Mouse (Mus musculus) limb, embryonic 14.5 days (tissue): ENCODE data around the gene Ldb3. TPM values are rescaled to one million over a fixed set of nuclear protein-coding genes. Genes with fewer than 3 reads are reported as not detected.

Experiments
- ATAC-seq: fragments of 200-750 bp; cut with Nextera tagmentation; 2 replicates; pipeline ENCODE4 v1.8.0; 2017; ENCODE audit warnings: low read depth, moderate number of reproducible peaks, moderate TSS enrichment; ENCODE audit not compliant: low FRiP score
- DNase-seq: peaks from one replicate; pipeline ENCODE4 v3.0.0-alpha.2; 2015; ENCODE audit warnings: low spot score
- H3K27ac ChIP-seq: fragments of 300-500 bp; sonication (generic); replicated peaks from 2 replicates; pipeline ENCODE4 v1.5.1; 2014; ENCODE audit warnings: low read depth, mild to moderate bottlenecking, low read length, moderate library complexity, mixed read lengths
- H3K27me3 ChIP-seq: fragments of 300-500 bp; sonication (generic); 2 replicates; pipeline ENCODE4 v1.6.1; 2014; ENCODE audit warnings: low read length, mixed read lengths; ENCODE audit not compliant: control insufficient read depth, insufficient read depth
- H3K36me3 ChIP-seq: fragments of 300-500 bp; sonication (generic); 2 replicates; pipeline ENCODE4 v1.6.1; 2014; ENCODE audit warnings: mild to moderate bottlenecking, low read length, moderate library complexity, mixed read lengths; ENCODE audit not compliant: control insufficient read depth, insufficient read depth
- H3K4me1 ChIP-seq: fragments of 300-500 bp; sonication (generic); 2 replicates; pipeline ENCODE4 v1.6.1; 2014; ENCODE audit warnings: antibody characterized with exemption, low read length, mixed read lengths; ENCODE audit not compliant: control insufficient read depth, insufficient read depth
- H3K4me2 ChIP-seq: fragments of 300-500 bp; sonication (generic); replicated peaks from 2 replicates; pipeline ENCODE4 v1.6.1; 2014; ENCODE audit warnings: low read depth, mild to moderate bottlenecking, low read length, moderate library complexity; ENCODE audit not compliant: severe bottlenecking
- H3K4me3 ChIP-seq: fragments of 300-500 bp; sonication (generic); replicated peaks from 2 replicates; pipeline ENCODE4 v1.5.1; 2014; ENCODE audit warnings: low read length
- H3K9ac ChIP-seq: fragments of 300-500 bp; sonication (generic); 2 replicates; pipeline ENCODE4 v1.6.1; 2014; ENCODE audit warnings: mild to moderate bottlenecking, low read depth, low read length, moderate library complexity; ENCODE audit not compliant: severe bottlenecking
- H3K9me3 ChIP-seq: fragments of 300-500 bp; sonication (generic); 2 replicates; pipeline ENCODE4 v1.6.1; 2016; ENCODE audit warnings: low read length; ENCODE audit not compliant: control insufficient read depth
- POLR2A ChIP-seq: fragments of 200-500 bp; IDR thresholded peaks from 2 replicates; pipeline ENCODE4 v1.8.0; 2012; ENCODE audit warnings: inconsistent platforms, mild to moderate bottlenecking, moderate library complexity, borderline replicate concordance; ENCODE audit not compliant: insufficient read depth, insufficient read length; ENCODE audit errors: extremely low read depth
- WGBS: fragments of 180-500 bp; shearing (Covaris S2); extraction: QIAGEN DNeasy Blood & Tissue Kit; methylation state at CpG from one replicate; pipeline ENCODE4 v1.1.7; 2014; 5-methylcytosine and 5-hydroxymethylcytosine counted together
- polyA plus RNA-seq, 2 experiments: library from polyadenylated mRNA; depleted of rRNA in 1 of 2; stranded (reverse) in 1 of 2; unstranded in 1 of 2; fragments of >200 nt; fragmentation: Nextera tagmentation in 1 of 2; extraction: Ambion mirVana in 1 of 2; gene quantifications; 2 replicates each; pipeline versions ENCODE4 v1.2.1 to v1.2.3; 2012 to 2014

The Ldb3 gene
- polyA plus RNA-seq (2012; rRNA removed) (37.7 and 44.1 TPM in 2 replicates), polyA plus RNA-seq (2014; fragmentation: Nextera tagmentation; extraction: Ambion mirVana) (20.0 and 26.6 TPM in 2 replicates)

DNA sequence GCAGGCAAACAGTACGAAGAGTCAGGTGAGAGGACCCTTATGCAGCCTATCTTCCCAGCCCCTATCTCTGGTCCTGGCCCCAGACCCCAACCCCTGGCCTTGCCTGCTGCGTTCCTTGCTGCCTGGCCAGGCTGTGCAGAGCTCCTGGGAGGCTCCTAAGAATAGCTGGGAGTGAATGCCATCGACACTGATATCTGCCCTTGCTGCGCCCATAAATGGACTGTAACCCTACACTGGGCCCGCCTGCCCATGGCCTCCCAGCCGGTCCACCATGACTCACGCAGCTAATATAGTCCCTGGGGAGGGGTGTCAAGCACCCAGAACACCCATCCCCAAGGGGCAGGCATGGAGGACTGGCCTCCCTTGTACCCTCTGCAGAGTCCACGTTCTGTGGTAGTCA is at the start of gene Ldb3:
Ldb3 (minus strand) TSS at position 185 of the 400 bp plus-strand sequence.
- DNase-seq: no peak
- no peak within 1 kb of the TSS for H3K4me2 ChIP-seq
- H3K9ac ChIP-seq: no peak within 1 kb of the TSS
- H3K4me3 ChIP-seq: no peak within 1 kb of the TSS
- H3K27ac ChIP-seq: no peak within 1 kb of the TSS
- WGBS: 65% methylated on average over 8 of the region's 8 CpGs
- H3K27me3 ChIP-seq: no peaks in the 10 kb centered on the region
- TF ChIP-seq POLR2A: no peak
- peaks cover 4% of the 10 kb centered on the region; the same call in 1 of the 2 replicates for H3K4me1 ChIP-seq
- no peaks in the 10 kb centered on the region for H3K9me3 ChIP-seq
- ATAC-seq: peak; percentile 28; the same call in 1 of the 2 replicates
- no peaks in the 10 kb centered on the region for H3K36me3 ChIP-seq

GRCm38 (mm10) chr14:34635721-34636120 is 47.2 kb upstream of the Ldb3 start:
- Histone ChIP-seq H3K4me1 (no peaks in the 10 kb centered on the region), H3K4me3 (no peak overlapping the region), H3K4me2 (no peak overlapping the region), H3K9ac (no peak overlapping the region), H3K27me3 (no peaks in the 10 kb centered on the region), H3K36me3 (no peaks in the 10 kb centered on the region), H3K27ac (no peak overlapping the region), H3K9me3 (no peaks in the 10 kb centered on the region)
- DNase-seq (no peak), ATAC-seq (no peak)
- TF ChIP-seq POLR2A: no peak
- 86% methylated on average over 6 of the region's 6 CpGs for WGBS

DNA sequence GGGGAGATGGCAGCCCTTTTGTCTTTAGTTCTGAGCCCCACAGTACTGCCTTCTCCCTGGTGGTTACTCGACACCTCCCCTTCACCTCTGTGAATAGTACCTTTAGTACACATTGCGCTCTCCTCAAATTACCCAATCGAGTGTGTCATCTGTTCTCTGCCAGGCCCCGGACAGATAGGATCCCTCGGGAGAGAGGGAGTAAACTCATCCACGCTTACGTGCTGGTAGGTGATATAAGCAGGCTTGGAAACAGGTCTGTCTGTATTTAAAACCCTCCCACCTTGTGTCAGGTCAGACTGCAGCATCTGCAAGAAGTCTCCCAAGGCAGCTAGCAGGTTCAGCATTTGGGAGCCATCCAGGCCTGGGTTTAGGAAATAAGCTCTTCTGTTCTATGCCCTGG is 46.7 kb upstream of the Ldb3 start:
- no peaks in the 10 kb centered on the region for H3K27me3 ChIP-seq
- no peaks in the 10 kb centered on the region for H3K9me3 ChIP-seq
- no peak overlapping the region for H3K4me2 ChIP-seq
- H3K27ac ChIP-seq: no peak overlapping the region
- WGBS: 31% methylated on average over 7 of the region's 7 CpGs
- no peak for TF ChIP-seq POLR2A
- H3K4me3 ChIP-seq: no peak overlapping the region
- H3K36me3 ChIP-seq: no peaks in the 10 kb centered on the region
- ATAC-seq (no peak), DNase-seq (no peak)
- no peak overlapping the region for H3K9ac ChIP-seq
- H3K4me1 ChIP-seq: no peaks in the 10 kb centered on the region

- Histone ChIP-seq H3K4me3 (no peak overlapping the region), H3K9ac (no peak overlapping the region), H3K4me2 (no peak overlapping the region), H3K36me3 (no peaks in the 10 kb centered on the region), H3K9me3 (no peaks in the 10 kb centered on the region), H3K27me3 (no peaks in the 10 kb centered on the region), H3K27ac (no peak overlapping the region), H3K4me1 (no peaks in the 10 kb centered on the region)
- TF ChIP-seq POLR2A: no peak
- DNase-seq: no peak
- no peak for ATAC-seq
- 76% methylated on average over 10 of the region's 10 CpGs for whole genome bisulfite sequencing
These were observed 44.4 kb upstream of the Ldb3 start for GRCm38 (mm10) chr14:34632722-34633448.

DNA sequence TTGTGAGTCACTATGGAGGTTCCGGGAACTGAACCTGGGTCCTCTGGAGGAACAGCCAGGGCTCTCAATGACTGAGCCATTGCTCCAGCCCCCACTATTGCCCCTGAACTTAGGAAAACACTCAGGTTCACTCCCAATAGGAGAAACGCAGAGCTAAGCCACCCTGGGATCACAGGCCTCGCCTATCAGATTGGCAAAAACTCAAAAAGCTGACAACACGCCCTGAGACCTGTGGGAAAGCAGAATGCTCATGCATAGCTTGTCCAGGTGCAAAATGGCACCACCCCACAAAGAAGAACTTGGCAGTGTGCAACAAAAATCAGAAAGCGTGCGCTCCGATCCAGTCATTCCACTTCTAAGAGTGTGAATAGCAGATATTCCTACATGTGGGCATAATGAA is 38.3 kb upstream of the Ldb3 start:
- no peaks in the 10 kb centered on the region for H3K27me3 ChIP-seq
- H3K27ac ChIP-seq: no peak overlapping the region
- no peak overlapping the region for H3K4me2 ChIP-seq
- no peak for TF ChIP-seq POLR2A
- no peak overlapping the region for H3K4me3 ChIP-seq
- no peak overlapping the region for H3K9ac ChIP-seq
- H3K4me1 ChIP-seq: no peaks in the 10 kb centered on the region
- no peaks in the 10 kb centered on the region for H3K9me3 ChIP-seq
- 80% methylated on average over 7 of the region's 7 CpGs for WGBS
- DNase-seq (no peak), ATAC-seq (no peak)
- H3K36me3 ChIP-seq: no peaks in the 10 kb centered on the region
